Mouse (Mus musculus): ENCODE results near the gene Ube2l6. TPM values are rescaled to one million over a fixed set of nuclear protein-coding genes. Genes with fewer than 3 reads are reported as not detected.

The Ube2l6 gene
- 26.8 and 39.4 TPM in 2 replicates for polyA plus RNA-seq (2012; rRNA removed; ENCODE audit: low replicate concordance)

GRCm38 (mm10) chr2:84798493-84798921, at the start of gene Ube2l6:
TSS of gene Ube2l6 (plus strand) at chr2:84798828.

GRCm38 (mm10) chr2:84775241-84775640, 23.4 kb upstream of the Ube2l6 start, which contains the start of gene Serping1:
TSS of gene Serping1 (minus strand) at chr2:84775444.

DNA sequence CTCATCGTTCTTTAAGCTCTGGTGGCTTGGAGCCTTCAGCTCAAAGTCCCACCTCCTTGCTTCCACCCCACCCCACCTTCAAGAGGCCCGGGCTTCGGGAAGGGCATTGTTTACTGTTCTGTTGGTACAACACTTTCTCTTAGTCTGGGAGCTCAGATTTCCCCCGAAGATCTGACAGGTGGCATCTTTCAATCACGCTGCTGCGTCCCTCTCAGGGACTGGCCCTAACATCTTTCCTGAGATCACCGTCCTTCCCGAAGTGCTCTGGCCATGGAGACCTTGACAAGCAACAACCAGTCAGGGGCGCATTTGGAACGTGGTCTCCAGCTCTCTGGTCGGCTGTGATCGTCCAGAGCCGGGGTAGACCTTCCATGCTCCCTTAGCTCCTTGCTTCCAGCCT, 23.9 kb downstream of the Ube2l6 start, which contains the start of gene Smtnl1:
TSS of gene Smtnl1 (minus strand) at position 101 of the 400 bp plus-strand sequence.

DNA sequence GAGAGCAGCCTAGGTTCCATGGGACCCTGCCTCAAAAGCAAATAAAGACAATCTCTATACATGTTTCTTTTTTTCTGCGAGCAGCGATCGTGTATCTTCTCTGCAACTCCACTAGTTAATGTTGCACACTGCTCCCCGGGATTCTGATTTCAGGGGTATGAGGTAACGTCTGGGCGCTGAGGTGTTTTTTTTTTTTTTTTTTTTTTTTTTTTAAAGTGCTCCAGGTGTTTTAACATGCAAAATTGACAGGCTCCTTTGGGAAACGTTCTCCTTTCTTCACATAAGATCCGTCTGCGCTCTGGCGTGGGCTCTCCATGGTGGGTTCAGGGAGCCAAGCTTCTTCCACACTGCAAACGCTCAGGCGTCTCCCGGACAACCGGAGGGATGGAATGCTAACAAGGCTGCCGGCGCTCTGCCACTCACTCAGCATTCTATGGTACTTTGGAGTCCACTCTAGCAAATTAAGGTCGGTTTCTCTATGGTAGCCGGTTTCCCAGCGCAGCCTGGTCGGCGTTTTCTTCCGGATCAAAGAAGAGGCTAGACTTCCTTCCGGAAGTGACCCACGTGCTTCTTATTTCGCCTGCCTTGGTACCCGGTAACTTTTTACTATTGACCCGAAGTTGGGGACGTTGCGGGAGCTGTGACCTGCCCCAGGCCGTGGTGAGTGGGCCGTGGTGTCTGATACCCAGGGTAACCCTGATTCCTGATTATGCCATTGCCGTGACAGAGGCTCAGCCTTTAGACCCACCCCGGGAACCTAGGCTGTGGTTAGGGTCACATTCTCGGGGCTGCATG, 28.1 kb downstream of the Ube2l6 start, which contains the start of gene Timm10:
TSS of gene Timm10 (plus strand) at position 510 of the 795 bp plus-strand sequence.

GRCm38 (mm10) chr2:84838593-84838949, 39.9 kb downstream of the Ube2l6 start, which contains the start of gene Slc43a1:
TSS of gene Slc43a1 (plus strand) at chr2:84838850.

Other genes starting within 250 kb of the Ube2l6 start
- 27.4 and 52.9 TPM in 2 replicates for gene Ctnnd1, start 148.1 kb upstream of the Ube2l6 start, polyA plus RNA-seq (2012; rRNA removed; ENCODE audit: low replicate concordance)
- not detected in 2 replicates for gene Btbd18, start 139.7 kb upstream of the Ube2l6 start, polyA plus RNA-seq (2012; rRNA removed; ENCODE audit: low replicate concordance)
- 29.8 and 68.7 TPM in 2 replicates for gene Selenoh, start 128.1 kb upstream of the Ube2l6 start, polyA plus RNA-seq (2012; rRNA removed; ENCODE audit: low replicate concordance)
- gene Gm28635, start 120.8 kb upstream of the Ube2l6 start, polyA plus RNA-seq (2012; rRNA removed; ENCODE audit: low replicate concordance) = not detected in 2 replicates
- gene Med19, start 120.4 kb upstream of the Ube2l6 start, polyA plus RNA-seq (2012; rRNA removed; ENCODE audit: low replicate concordance) = 8.2 and 8.9 TPM in 2 replicates
- gene Tmx2, start 119.7 kb upstream of the Ube2l6 start, polyA plus RNA-seq (2012; rRNA removed; ENCODE audit: low replicate concordance) = 50.7 and 78.8 TPM in 2 replicates
- gene Zdhhc5, start 83.6 kb upstream of the Ube2l6 start, polyA plus RNA-seq (2012; rRNA removed; ENCODE audit: low replicate concordance) = 40.8 and 51.4 TPM in 2 replicates
- 8.7 and 13.1 TPM in 2 replicates for gene Clp1, start 71.5 kb upstream of the Ube2l6 start, polyA plus RNA-seq (2012; rRNA removed; ENCODE audit: low replicate concordance)
- 9.9 and 12.8 TPM in 2 replicates for gene Ypel4, start 64.8 kb upstream of the Ube2l6 start, polyA plus RNA-seq (2012; rRNA removed; ENCODE audit: low replicate concordance)
- gene Gm19426, start 55.2 kb upstream of the Ube2l6 start, polyA plus RNA-seq (2012; rRNA removed; ENCODE audit: low replicate concordance) = 2.1 and 3.1 TPM in 2 replicates
- gene Serping1, start 23.4 kb upstream of the Ube2l6 start, polyA plus RNA-seq (2012; rRNA removed; ENCODE audit: low replicate concordance) = 611 and 890 TPM in 2 replicates
- gene Smtnl1, start 23.8 kb downstream of the Ube2l6 start, polyA plus RNA-seq (2012; rRNA removed; ENCODE audit: low replicate concordance) = 8.6 TPM in 1 of 2 replicates, not detected in the other
- gene Timm10, start 28.2 kb downstream of the Ube2l6 start, polyA plus RNA-seq (2012; rRNA removed; ENCODE audit: low replicate concordance) = 22.0 and 45.6 TPM in 2 replicates
- gene Slc43a1, start 40.0 kb downstream of the Ube2l6 start, polyA plus RNA-seq (2012; rRNA removed; ENCODE audit: low replicate concordance) = 51.6 and 66.7 TPM in 2 replicates
- 11.3 and 38.0 TPM in 2 replicates for gene Rtn4rl2, start 87.9 kb downstream of the Ube2l6 start, polyA plus RNA-seq (2012; rRNA removed; ENCODE audit: low replicate concordance)
- 51.9 and 120 TPM in 2 replicates for gene Slc43a3, start 137.8 kb downstream of the Ube2l6 start, polyA plus RNA-seq (2012; rRNA removed; ENCODE audit: low replicate concordance)
- gene Prg2, start 181.6 kb downstream of the Ube2l6 start, polyA plus RNA-seq (2012; rRNA removed; ENCODE audit: low replicate concordance) = 0.33 and 0.89 TPM in 2 replicates
- gene Prg3, start 189.4 kb downstream of the Ube2l6 start, polyA plus RNA-seq (2012; rRNA removed; ENCODE audit: low replicate concordance) = 0.70 and 0.90 TPM in 2 replicates
- gene Ssrp1, start 238.4 kb downstream of the Ube2l6 start, polyA plus RNA-seq (2012; rRNA removed; ENCODE audit: low replicate concordance) = 87.5 and 150 TPM in 2 replicates
- 0.49 and 1.2 TPM in 2 replicates for gene P2rx3, start 238.6 kb downstream of the Ube2l6 start, polyA plus RNA-seq (2012; rRNA removed; ENCODE audit: low replicate concordance)
- 113 and 200 TPM in 2 replicates for gene Tnks1bp1, start 249.2 kb downstream of the Ube2l6 start, polyA plus RNA-seq (2012; rRNA removed; ENCODE audit: low replicate concordance)